Mouse (Mus musculus) NIH3T3 (cell line): Measurements from ENCODE around the gene Ush1g.
A peak's percentile ranks its signal among the peaks of the same experiment; 100 is the strongest.

Source experiments
- DNase-seq: peaks from one replicate; pipeline ENCODE4 v3.0.0-alpha.2; 2012; ENCODE audit warnings: low read depth

The Ush1g gene

GRCm38 (mm10) chr11:115288305-115288704 lies 33.5 kb downstream of the Ush1g start:
- DNase-seq: no peak

DNA sequence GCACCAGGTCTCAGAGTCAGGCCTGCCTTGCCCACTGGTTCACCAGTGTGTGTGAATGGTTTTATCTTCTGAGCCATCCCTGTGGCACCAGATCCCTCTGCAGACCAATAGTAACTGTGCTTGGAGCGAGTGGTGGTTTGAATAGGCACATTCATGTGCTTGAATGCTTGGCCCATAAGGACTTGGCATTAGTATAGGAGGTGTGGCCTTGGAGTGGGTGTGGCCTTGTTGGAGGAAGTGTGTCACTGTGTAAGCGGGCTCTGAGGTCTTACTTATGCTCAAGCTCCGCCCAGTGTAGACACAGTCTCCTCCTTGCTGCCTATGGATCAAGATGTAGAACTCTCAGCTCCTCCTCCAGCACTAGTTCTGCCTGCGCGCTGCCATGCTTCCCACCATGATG lies 34.5 kb downstream of the Ush1g start:
- peak; percentile 54 for DNase-seq

- no peak for DNase-seq
Measured at GRCm38 (mm10) chr11:115286201-115286993, 35.4 kb downstream of the Ush1g start.

DNA sequence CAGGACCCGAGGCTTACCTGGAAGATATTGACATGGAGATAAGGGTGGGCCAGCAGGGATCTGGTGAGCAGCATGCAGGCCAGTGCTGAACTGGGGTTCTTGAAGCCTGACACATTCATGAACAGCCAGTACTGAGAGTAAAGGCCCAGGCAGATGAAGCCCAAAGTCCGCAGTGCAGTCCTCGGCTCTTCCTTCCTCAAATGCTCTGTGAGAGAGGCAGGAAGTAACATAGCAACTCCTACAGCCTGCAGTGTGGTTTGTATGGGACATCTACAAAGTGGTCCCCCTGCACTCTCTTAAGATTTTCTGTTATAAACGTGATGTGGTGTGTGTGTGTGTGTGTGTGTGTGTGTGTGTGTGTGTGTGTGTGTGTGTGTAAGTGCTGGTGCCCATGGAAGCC lies 36.6 kb downstream of the Ush1g start:
- no peak for DNase-seq

DNA sequence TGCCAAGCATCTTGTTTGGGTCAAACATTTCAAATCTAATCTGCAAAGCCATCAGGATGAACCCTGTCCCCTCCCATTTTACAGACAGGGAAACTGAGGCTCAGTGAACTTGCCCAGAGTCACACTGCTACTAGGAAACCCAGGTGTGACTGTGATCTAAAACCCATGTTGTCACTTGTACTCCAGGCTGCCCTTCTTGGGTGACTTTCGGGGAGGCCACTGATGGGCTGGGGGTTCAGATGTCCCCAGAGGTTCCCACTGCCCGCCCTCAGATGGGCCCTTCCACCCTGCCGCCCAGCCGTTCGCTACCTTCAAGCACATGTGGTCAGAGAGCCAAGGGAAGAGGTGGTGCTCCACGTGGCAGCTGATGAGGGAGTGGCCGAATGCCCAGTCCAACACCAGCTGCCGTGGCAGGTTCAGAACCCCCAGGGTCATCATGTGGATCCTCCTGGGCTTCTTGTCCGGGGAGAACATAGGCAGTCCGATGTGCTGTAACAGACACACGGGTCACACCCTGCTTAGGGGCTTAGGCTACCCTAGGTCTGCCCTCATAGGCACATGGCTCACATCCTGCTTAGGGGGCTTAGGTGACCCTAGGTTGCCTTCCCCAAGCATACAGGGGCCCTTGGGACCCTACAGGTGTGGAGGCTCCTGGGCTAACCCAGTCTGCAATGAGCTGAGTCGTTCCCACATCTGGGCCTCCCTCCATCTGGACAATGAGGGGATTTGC lies 37.8 kb downstream of the Ush1g start:
- DNase-seq: no peak

GRCm38 (mm10) chr11:115283486-115283765 lies 38.4 kb downstream of the Ush1g start:
- DNase-seq: peak; percentile 37

- peak; percentile 22 for DNase-seq
Measured at GRCm38 (mm10) chr11:115282723-115283485, 38.9 kb downstream of the Ush1g start.

DNA sequence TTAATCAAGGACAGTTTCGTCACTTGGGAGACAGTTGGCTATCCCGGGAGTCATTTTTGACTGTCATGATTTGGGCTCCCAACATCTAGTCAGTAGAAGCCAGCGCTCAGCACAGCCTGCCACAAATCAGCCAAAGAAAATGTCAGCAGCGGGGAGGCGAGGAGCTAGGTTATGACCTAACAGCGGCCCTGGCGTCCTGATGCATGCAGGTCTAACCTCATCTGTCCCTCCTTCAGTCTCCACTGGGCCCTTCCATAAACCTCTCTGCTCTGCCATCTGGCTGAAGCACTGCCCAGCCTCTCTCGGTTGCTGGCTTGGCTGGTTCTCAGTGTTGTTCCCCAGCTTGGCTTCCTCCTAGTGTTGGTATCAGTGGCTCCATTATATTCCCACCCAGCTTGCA lies 39.5 kb downstream of the Ush1g start:
- DNase-seq: peak; percentile 17

DNA sequence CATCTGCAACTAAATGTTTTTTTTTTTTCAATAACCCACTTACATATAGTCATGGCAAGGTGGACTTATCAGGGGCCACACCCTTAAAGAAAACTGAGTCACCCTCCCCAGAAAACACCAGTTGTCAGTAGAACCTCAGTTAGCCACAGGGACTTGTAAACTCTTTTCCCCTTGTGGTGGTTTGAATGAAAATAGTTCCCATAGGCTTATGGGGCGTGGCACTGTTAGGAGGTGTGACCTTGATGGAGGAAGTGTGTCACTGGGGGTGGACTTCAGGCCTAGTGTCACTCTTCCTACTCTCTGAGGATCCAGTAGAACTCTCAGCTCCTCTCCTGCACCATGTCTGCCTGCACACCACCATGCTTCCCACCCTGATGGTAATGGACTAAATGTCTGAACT lies 42.1 kb downstream of the Ush1g start:
- DNase-seq: peak; percentile 24

GRCm38 (mm10) chr11:115278176-115278575 lies 43.7 kb downstream of the Ush1g start:
- no peak for DNase-seq

GRCm38 (mm10) chr11:115277604-115277975 lies 44.3 kb downstream of the Ush1g start:
- DNase-seq: no peak

DNA sequence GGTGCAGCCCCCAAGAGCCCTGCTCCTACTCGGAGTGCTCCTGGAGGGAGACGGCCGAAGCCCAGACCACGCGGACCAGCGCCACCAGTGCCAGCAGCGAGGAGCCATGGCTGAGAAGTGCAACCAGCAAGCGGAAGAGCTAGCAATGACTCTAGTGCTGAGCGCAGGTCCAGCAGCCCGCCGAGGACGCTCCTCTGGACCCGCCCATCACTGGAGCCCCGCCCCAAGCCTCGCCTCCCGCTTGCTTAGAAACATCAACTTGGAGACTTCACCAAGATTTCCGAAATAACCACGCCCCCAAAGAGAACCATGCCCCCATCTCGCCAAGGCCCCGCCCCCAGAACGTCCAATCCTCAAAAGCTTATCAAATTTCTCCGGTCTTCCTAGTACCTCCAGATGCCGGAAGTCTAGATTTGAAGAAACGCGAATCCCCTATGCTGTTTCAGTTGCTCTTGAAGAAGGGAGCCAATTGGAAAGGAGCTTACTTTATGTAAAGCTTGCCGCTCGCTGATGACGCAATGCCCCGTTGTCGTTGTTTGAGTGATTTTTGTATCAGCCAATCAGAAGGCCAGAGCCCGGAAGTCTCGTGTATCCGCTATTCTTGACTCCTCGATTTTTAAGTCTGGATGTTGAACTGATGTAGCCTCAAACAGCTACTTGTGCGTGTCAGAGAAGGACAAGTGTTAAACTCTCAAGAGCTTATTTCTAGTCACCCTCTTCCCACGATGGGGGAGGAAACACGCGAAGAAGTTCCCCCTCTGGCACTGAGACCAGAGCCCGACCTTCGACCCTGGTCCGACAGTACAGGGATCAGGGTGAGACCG lies 44.8 kb downstream of the Ush1g start, which contains the start of gene Fdxr:
Gene Fdxr (minus strand): TSS at position 271 of the 824 bp plus-strand sequence.
- DNase-seq: peak; percentile 100

- DNase-seq: no peak
Measured at GRCm38 (mm10) chr11:115275954-115276353, 45.9 kb downstream of the Ush1g start.

- peak; percentile 28 for DNase-seq
Measured at GRCm38 (mm10) chr11:115275509-115275908, 46.3 kb downstream of the Ush1g start.

DNA sequence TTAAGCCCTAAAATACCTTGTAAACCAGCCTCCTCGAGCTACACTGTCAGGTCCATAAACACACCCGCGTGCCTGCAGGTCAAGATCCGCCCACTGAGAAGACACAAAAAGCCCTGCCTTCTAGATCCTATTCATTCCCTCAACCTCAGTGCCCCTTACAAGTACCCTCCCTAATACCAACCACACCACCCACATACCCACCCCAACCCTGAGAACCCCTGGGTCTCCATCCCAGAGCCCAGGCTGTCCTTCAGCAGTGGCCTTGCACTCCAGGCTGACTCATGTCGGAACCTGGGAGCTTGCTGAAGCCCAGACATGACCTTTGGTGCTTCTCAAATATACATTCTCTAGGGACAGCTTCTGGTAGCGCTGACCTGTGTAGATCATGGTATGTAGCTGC lies 47.1 kb downstream of the Ush1g start:
- DNase-seq: no peak

DNA sequence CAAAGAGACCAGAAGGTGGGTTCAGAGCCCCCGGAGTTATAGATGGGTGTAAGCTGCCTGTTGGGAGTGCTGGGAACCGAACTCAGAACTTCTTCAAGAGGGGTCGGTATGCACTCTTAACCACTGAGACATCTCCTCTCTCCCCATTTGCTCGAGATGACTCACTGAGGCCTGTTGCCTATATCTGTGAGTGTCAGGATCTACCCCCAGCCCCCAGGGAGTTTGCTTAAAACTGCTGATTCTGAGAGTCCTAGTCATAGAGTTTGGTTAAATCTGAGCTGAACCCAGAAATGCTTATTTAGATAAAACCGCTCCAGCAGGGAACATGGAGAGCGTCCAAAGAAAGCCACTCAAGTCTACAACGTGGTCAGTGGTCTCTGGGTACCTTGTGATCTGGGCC lies 47.7 kb downstream of the Ush1g start:
- DNase-seq: peak; percentile 74

DNA sequence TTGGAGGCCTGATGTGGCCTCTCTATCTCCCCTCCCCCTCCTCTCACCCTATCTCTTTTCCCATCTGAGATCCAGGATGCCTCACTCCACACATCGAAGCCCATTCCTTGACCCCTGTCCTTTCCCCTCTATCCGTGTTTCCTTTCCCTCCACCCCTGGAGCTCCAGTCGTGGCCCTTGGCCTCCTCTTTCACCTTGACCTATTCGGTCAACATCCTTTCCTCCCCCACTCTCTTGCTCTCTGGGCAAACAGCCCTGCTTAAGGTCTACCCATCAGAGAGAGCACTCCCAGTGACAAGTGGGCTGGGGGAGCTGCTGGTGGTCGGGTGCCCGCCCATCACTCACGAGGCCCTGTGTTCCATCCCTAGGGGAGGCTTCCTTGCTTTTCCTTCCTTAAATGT lies 48.1 kb downstream of the Ush1g start:
- no peak for DNase-seq

GRCm38 (mm10) chr11:115272894-115273498 lies 48.8 kb downstream of the Ush1g start:
- DNase-seq: no peak

DNA sequence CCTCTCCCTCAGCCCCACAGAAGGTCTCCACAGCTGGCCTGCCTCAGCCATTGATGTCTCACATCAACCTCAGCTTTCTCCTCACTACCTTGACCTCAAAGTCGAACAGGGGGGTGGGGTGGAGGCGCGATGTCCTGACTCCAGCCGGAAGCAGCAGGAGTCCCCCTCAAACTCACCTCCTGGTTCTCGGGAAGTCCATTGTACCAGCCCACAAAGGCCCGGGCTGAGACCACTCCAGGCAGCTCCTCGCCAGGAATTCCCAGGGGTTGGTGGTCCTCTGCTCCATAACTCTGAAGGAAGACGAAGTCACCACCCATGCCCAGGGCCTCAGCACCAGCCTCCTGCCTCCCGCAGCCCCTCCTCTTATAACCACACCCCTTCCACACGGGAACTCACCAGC lies 50.4 kb downstream of the Ush1g start:
- DNase-seq: no peak

DNA sequence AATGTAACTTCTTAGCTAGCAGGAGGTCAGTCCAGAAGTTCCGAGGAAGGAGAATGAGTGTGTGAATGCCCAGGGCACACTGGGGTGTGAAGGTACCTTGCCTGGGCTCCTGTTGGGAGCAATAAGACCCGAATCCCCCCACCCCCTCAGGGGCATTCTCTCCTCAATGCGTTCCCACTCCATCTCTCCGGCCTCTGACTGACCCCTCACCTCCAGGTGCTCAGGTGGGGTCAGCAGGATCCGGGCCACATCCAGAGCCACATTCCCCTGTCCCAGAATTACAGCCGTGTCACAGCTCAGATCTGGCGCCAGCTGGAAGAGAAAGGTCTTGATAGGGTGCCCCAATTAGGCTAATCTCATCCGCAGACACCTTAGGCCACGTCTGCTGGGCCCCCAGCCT lies 50.8 kb downstream of the Ush1g start:
- no peak for DNase-seq

DNA sequence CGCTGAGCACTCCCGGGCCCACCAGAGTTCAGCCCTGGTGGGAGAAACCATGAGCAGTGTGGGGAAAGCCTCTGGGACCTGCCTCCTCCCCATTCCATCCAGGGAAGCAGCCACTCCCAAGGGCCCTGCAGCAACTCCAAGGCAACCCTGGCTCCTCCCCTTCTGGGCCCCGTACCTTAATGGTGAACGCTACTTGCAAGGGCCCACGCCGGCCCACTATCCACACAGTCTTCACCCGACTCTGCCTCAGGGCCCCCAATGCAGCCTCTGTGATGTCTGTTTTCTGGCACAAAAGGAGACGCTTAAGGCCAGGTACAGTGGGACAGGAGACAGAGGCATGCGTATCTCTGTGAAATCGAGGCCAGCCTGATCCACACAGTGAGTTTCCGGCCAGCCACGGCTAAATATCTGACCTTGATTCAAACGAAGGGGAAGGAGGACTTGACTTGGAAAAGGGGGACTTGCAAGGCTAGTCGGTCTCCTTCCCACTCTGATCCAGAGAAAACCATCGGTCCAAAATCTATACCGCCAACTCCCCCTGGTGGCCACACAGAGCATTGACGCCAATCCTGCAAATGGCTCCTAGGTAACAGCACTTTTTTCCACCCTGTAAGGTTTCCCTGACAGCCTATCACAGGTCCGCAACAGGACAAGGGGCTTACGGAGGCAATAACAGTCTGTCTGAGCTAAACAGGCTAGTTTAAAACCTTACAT lies 51.5 kb downstream of the Ush1g start:
- peak; percentile 86 for DNase-seq
